Mouse (Mus musculus): ENCODE measurements around the gene Lgr4.
A peak's percentile ranks its signal among the peaks of the same experiment; 100 is the strongest.

Lgr4 gene

DNA sequence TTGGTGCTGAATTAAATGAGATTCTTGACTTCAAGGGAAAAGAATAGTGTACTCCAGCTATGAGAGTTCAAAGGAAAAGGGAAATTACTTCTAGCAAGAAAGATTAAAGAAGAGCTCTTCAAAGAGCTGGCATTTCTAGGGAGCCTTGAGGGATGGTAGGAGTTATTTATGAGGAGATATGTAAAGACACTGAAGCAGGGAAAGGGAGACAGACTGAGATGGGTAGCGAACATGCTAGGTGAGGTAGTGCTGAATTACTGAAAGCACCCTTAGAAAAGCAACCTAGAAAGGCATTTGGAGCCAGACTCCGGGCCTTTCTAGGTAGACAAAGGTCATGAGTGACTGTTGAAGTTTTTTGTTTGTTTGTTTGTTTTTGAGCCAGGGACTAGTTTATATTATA is 58.7 kb downstream of the Lgr4 start:
- no peak for DNase-seq (ENCODE audit: low read depth, low spot score)

GRCm38 (mm10) chr2:109977322-109977721 is 59.9 kb downstream of the Lgr4 start:
- DNase-seq (ENCODE audit: low read depth, low spot score), result no peak

DNA sequence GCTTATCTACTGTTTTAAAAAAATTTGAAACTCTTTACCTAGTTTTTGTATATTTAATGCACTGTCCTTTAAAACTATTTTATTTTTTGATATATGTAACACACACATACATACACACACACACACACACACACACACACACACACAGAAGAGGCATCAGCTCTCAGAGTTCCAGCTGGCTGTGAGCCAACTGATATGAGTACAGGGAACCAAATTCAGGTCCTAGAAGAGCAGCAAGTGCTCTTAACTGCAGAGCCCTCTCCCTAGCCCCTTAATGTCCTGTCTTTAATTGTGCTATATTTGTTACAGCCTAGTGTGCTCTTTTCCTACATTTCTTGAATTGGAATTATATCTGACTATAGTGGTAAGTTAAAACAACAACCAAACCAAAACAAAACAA is 61.8 kb downstream of the Lgr4 start:
- peak; percentile 44 for DNase-seq (ENCODE audit: low read depth, low spot score)

DNA sequence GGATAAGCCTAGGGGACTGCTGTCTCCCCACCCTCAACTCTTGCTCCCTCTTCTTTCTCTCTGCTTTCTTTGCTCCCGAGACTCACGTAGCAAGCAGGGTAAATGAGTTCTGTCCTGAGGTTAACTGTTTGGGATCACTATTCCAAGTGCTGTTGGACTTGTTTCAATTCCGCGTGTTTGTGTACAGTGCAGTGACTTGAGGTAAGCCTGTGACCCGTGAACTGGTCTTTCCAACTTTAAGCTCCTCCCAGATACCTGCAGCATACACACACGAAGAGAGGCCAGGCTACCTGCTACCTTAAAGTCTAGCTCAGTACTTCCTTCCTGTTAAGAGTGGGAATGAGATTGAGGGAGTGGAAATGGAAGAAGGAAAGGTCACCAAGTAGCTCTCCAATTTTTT is 66.0 kb downstream of the Lgr4 start:
- no peak for DNase-seq (ENCODE audit: low read depth, low spot score)

- no peak for DNase-seq (ENCODE audit: low read depth, low spot score)
Observed at GRCm38 (mm10) chr2:109984930-109985329, 67.5 kb downstream of the Lgr4 start.

DNA sequence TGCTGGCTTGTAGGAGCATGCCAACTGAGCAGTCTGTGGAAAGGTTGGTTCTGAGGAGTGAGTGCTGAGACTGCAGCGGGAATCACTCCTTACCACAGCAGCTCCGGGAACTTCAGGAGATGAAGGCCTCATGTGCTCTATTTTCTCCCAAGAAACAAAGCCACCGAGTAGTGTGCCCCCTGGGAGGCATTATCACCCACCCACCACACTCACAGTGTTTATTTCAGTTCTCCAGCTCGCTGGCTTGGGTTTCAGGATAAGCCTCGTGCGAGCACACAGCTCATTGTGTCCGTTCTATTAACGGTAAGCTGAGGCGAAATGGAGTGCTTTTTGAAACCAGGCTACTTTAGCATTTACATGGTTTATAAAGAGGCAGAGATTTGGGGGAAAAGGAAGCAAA is 68.1 kb downstream of the Lgr4 start:
- no peak for DNase-seq (ENCODE audit: low read depth, low spot score)

- no peak for DNase-seq (ENCODE audit: low read depth, low spot score)
Observed at GRCm38 (mm10) chr2:109986036-109986785, 68.8 kb downstream of the Lgr4 start.

GRCm38 (mm10) chr2:109987946-109988345 is 70.5 kb downstream of the Lgr4 start:
- DNase-seq (ENCODE audit: low read depth, low spot score), result no peak

GRCm38 (mm10) chr2:109989196-109989595 is 71.7 kb downstream of the Lgr4 start:
- no peak for DNase-seq (ENCODE audit: low read depth, low spot score)

DNA sequence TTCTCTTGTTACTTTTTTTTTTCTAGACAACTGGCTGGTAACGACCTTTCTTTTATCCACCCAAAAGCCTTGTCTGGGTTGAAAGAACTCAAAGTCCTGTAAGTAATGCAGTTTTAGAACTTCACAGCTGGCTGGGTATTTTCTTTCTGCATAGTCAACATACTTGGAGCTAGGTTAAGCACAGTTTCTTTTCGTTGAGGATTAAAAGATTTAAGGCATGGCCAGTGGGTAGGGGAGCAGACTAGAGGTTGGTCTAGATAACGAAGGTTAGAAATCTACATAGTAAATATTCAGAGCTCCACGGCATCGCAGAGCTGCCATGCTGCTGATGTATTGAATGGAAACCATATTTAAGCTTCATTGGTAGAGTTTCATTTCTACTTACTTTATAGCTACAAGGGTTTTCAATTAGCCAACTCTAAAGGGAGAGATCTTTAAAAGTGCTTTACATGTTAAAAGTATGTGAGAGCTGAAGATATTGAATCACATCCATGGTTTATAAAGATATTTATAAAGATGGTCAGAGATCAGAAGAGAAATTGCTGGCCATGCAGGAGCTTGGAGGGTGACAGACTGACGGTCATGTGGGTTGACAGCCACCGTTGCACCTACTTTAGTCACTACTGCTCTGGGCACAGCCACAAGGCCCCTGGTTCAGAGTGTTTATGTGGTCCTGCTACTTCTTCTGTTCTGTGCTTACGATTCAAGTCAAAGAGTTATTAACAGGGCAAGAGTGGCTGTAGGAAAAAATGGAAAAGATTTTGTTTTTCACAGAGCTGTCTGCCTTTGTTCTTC is 72.4 kb downstream of the Lgr4 start:
- DNase-seq (ENCODE audit: low read depth, low spot score), result no peak

GRCm38 (mm10) chr2:109991754-109992153 is 74.3 kb downstream of the Lgr4 start:
- DNase-seq (ENCODE audit: low read depth, low spot score), result no peak

GRCm38 (mm10) chr2:109992448-109993073 is 75.1 kb downstream of the Lgr4 start:
- no peak for DNase-seq (ENCODE audit: low read depth, low spot score)

DNA sequence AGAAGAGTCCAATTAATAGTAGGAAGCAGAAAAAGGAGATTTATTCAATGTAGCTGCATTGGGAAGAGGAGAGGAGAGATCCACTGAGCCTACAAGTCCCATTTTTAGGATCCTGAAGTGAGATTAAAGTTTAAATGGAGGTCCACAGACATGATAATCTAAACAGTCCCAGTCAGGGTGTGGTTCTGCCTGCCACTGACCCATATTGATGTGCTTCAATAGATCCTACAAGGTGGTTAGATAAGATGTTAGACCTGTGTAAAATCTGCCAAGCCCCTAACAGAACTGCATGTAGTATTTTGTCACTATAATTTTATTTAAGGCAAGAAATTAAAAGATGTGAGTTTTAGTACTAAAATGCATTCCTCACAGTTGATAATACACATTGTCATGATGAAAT is 76.0 kb downstream of the Lgr4 start:
- DNase-seq (ENCODE audit: low read depth, low spot score), result no peak

- DNase-seq (ENCODE audit: low read depth, low spot score), result no peak
Observed at GRCm38 (mm10) chr2:109995061-109995460, 77.6 kb downstream of the Lgr4 start.

GRCm38 (mm10) chr2:109996411-109996810 is 79.0 kb downstream of the Lgr4 start:
- no peak for DNase-seq (ENCODE audit: low read depth, low spot score)

DNA sequence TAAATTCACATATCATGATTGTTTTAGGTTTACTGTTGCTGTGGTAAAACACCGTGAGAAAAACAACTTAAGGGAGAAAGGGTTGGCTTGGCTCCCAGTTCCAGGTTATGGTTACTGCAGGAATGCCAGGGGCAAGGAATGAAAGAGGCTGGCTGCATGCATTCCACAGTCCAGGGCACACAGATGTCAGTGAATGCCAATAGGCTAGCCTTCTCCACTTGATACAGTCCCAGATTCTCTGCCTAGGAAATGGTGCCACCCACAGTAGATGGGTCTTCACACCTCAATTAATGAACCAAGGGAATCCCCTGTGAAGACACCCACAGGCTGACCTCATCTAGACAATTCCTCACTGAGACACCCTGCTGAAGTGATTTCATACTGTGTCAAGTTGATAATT is 87.2 kb downstream of the Lgr4 start:
- no peak for DNase-seq (ENCODE audit: low read depth, low spot score)

DNA sequence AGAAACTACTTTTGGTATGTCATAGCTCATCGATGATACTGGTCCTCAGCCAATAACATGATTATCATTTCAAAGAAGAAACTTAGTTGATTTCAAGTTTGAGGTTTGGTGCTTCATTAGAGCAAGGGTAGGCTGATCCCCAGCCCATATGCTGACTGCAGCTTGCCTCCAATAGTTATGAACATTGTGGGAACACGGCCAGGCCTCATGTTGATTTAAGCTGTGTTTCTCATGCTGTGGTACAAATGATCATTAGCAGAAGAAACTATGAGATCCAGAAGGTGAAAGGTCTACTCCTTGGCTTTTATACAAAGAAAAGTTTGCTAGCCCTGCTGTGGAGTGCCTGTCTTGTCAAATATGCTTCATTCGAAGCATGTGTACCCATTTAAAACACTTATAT is 87.7 kb downstream of the Lgr4 start:
- peak; percentile 64 for DNase-seq (ENCODE audit: low read depth, low spot score)

GRCm38 (mm10) chr2:110005596-110006239 is 88.3 kb downstream of the Lgr4 start:
- no peak for DNase-seq (ENCODE audit: low read depth, low spot score)

- DNase-seq (ENCODE audit: low read depth, low spot score), result no peak
Observed at GRCm38 (mm10) chr2:110007423-110008267, 90.2 kb downstream of the Lgr4 start.

- DNase-seq (ENCODE audit: low read depth, low spot score), result no peak
Observed at GRCm38 (mm10) chr2:110009449-110009848, 92.0 kb downstream of the Lgr4 start.

DNA sequence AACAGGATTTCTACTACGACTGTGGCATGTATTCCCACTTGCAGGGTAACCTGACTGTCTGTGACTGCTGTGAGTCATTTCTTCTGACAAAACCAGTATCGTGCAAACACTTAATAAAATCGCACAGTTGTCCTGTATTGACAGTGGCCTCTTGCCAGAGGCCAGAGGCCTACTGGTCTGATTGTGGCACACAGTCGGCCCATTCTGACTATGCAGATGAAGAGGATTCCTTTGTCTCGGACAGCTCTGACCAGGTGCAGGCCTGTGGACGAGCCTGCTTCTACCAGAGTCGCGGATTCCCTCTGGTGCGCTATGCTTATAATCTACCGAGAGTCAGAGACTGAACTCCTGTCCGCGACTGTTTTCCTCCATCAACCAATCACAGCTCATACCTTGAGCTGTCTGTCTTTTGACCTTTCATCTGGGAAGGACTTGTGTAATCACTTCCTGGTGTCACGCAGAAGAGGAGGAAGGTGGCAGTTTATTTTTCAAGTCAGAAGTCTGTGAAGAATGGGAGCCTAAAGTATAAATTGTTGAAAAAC is 94.8 kb downstream of the Lgr4 start:
- DNase-seq (ENCODE audit: low read depth, low spot score), result no peak

Data from brain, adult 2 months (tissue).